Mouse (Mus musculus): ENCODE results near the gene Rab29.
"Not testable (repeated sequence)": the region's sequence is repeated elsewhere in the genome, so short reads cannot be mapped to it uniquely, and the experiment has no call there.

The Rab29 gene

GRCm38 (mm10) chr1:131866304-131866999 lies 572 bp upstream of the Rab29 start:
- DNase-seq = no peak

GRCm38 (mm10) chr1:131867946-131868290 lies 894 bp downstream of the Rab29 start:
- no peak for DNase-seq

GRCm38 (mm10) chr1:131869561-131869960 lies 2.5 kb downstream of the Rab29 start:
- no peak for DNase-seq

GRCm38 (mm10) chr1:131872856-131873255 lies 5.8 kb downstream of the Rab29 start:
- no peak for DNase-seq

GRCm38 (mm10) chr1:131879816-131880215 lies 12.8 kb downstream of the Rab29 start:
- DNase-seq = no peak

- no peak for DNase-seq
These were observed 15.8 kb downstream of the Rab29 start for GRCm38 (mm10) chr1:131882787-131883186.

GRCm38 (mm10) chr1:131886173-131886572 lies 19.1 kb downstream of the Rab29 start:
- DNase-seq = no peak

- DNase-seq = no peak
These were observed 19.6 kb downstream of the Rab29 start for GRCm38 (mm10) chr1:131886641-131887040.

- DNase-seq = no peak
These were observed 23.1 kb downstream of the Rab29 start for GRCm38 (mm10) chr1:131890043-131890658.

GRCm38 (mm10) chr1:131891436-131891835 lies 24.4 kb downstream of the Rab29 start:
- no peak for DNase-seq

- DNase-seq = no peak
These were observed 35.7 kb downstream of the Rab29 start for GRCm38 (mm10) chr1:131902679-131903078.

GRCm38 (mm10) chr1:131903251-131903650 lies 36.2 kb downstream of the Rab29 start:
- no peak for DNase-seq

GRCm38 (mm10) chr1:131905497-131905896 lies 38.5 kb downstream of the Rab29 start:
- DNase-seq = no peak

- DNase-seq = no peak
These were observed 41.4 kb downstream of the Rab29 start for GRCm38 (mm10) chr1:131908456-131908855.

GRCm38 (mm10) chr1:131909236-131909635 lies 42.2 kb downstream of the Rab29 start:
- DNase-seq = not testable (repeated sequence)

GRCm38 (mm10) chr1:131910001-131910648 lies 43.1 kb downstream of the Rab29 start, which contains the start of gene Nucks1:
Nucks1 (plus strand) TSS chr1:131910534.
- peak; percentile 100 for DNase-seq

GRCm38 (mm10) chr1:131910674-131911558 lies 43.9 kb downstream of the Rab29 start:
- peak; percentile 66 for DNase-seq

- no peak for DNase-seq
These were observed 50.6 kb downstream of the Rab29 start for GRCm38 (mm10) chr1:131917634-131918033.

- no peak for DNase-seq
These were observed 52.0 kb downstream of the Rab29 start for GRCm38 (mm10) chr1:131919052-131919451.

- DNase-seq = no peak
These were observed 55.1 kb downstream of the Rab29 start for GRCm38 (mm10) chr1:131922100-131922499.

All from cerebellum, adult 8-10 months (tissue).